Mouse (Mus musculus): ENCODE results near the gene Lcn3. TPM values are rescaled to one million over a fixed set of nuclear protein-coding genes. Genes with fewer than 3 reads are reported as not detected.
A peak's percentile ranks its signal among the peaks of the same experiment; 100 is the strongest.
"Not testable (repeated sequence)": the region's sequence is repeated elsewhere in the genome, so short reads cannot be mapped to it uniquely, and the experiment has no call there.

Lcn3 gene
- polyA plus RNA-seq, 1 experiment = not detected

DNA sequence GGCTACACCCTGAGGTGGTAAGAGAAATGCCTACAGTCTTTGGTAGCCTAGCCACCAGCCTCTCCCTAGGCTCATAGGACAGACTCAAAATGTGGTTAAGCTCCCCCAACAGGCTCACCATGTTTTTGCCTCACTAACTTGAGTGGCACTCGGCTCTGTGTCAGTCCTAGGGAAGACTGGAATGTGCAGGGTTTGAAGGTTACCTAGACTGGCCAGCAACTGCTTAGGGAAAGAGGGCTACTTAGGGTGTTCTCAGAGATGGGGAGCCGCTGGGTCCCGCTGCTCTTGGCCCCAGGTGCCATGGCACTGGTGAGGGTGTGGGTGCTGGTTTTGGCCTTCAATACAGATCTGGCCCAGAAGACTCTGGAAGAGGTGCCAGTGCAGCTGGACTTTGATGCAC, 16.6 kb downstream of the Lcn3 start, which contains the start of gene Gm13539:
Gene Gm13539 (plus strand): TSS at position 301 of the 400 bp plus-strand sequence.
- no peaks in the 10 kb centered on the region for H3K27me3 ChIP-seq (replicated peaks; ENCODE audit: control insufficient read depth, insufficient read depth, low read length)
- no peak within 1 kb of the TSS for H3K4me3 ChIP-seq (ENCODE audit: insufficient read depth, low read depth, low read length)
- H3K27ac ChIP-seq (ENCODE audit: insufficient read depth, low read depth, low read length) = no peak within 1 kb of the TSS
- WGBS = 82% methylated on average over 3 of the region's 3 CpGs
- no peaks in the 10 kb centered on the region for H3K36me3 ChIP-seq (ENCODE audit: control insufficient read depth, insufficient read depth, low read length)
- no peak for DNase-seq
- no peak for TF ChIP-seq CTCF (conservative IDR thresholded peaks at IDR 0.05; ENCODE audit: insufficient read depth, insufficient read length, low read depth, low read length)
- no peak for TF ChIP-seq POLR2A (IDR thresholded peaks at IDR 0.05; ENCODE audit: low read depth, low read length)
- H3K4me1 ChIP-seq (ENCODE audit: control insufficient read depth, insufficient read depth, low read length) = no peaks in the 10 kb centered on the region

DNA sequence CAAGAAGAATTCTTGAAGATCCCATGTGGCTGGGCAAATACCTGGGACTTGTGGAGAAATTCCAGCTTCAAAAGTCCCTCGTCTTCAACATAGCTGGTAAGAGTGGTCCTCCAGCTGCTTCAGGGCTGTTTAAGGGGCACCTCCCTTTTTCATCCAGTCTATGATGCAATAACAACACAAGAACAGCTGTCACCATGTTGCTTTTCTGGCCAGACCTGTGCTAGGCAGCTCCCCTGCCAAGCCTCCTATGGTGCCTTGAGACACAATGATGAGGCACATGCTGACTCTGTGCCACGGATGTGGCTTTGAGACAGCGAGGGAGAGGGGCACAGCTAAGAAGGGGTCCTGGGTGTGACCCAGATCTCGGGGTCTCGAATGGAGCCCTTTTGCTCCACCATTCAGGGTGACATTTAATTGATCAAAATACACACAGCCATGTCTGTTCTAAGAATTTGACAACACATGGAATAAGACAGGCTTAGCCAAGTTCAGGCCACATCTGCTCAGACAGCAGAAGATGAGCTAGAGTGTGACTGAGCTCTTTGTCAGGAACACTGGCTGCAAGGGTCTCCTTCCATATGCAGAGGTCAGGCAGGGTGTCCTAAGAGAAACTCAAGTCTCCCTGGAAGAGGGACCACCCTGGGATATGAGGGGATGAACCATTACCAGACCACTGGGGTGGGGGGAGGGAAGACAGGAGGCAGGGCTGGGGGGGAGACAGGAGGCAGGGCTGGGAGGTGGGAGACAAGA, 20.4 kb downstream of the Lcn3 start:
- Histone ChIP-seq H3K4me1 (ENCODE audit: control insufficient read depth, insufficient read depth, low read length) (no peaks in the 10 kb centered on the region), H3K4me3 (ENCODE audit: insufficient read depth, low read depth, low read length) (no peak overlapping the region), H3K27ac (ENCODE audit: insufficient read depth, low read depth, low read length) (no peak overlapping the region), H3K36me3 (ENCODE audit: control insufficient read depth, insufficient read depth, low read length) (no peaks in the 10 kb centered on the region), H3K27me3 (replicated peaks; ENCODE audit: control insufficient read depth, insufficient read depth, low read length) (no peaks in the 10 kb centered on the region)
- TF ChIP-seq CTCF (conservative IDR thresholded peaks at IDR 0.05; ENCODE audit: insufficient read depth, insufficient read length, low read depth, low read length) (no peak), POLR2A (IDR thresholded peaks at IDR 0.05; ENCODE audit: low read depth, low read length) (no peak)
- 76% methylated on average over 5 of the region's 5 CpGs for WGBS
- DNase-seq = no peak

DNA sequence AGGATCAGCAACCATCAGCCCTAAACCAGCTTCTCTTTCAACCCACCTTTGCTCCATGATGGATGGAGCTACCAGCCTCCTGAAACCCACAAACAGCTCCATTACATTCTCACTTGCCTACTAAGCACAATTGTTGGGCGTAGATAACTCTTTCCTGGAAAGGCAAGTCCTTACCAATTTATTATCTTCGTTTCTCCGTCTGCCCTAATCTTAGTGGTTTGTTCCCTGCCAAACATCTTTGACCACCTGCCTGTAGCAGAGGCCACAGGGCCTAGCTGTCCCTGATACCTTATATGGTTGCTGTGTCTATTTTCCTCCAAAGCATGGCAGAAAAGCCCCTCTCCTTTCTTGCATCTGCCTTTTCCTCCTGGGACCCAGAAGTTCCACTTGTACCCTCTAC, 23.7 kb downstream of the Lcn3 start:
- no peaks in the 10 kb centered on the region for H3K36me3 ChIP-seq (ENCODE audit: control insufficient read depth, insufficient read depth, low read length)
- 83% methylated on average over 3 of the region's 3 CpGs for WGBS
- no peak overlapping the region for H3K27ac ChIP-seq (ENCODE audit: insufficient read depth, low read depth, low read length)
- H3K4me3 ChIP-seq (ENCODE audit: insufficient read depth, low read depth, low read length) = no peak overlapping the region
- TF ChIP-seq CTCF (conservative IDR thresholded peaks at IDR 0.05; ENCODE audit: insufficient read depth, insufficient read length, low read depth, low read length) = no peak
- no peak for TF ChIP-seq POLR2A (IDR thresholded peaks at IDR 0.05; ENCODE audit: low read depth, low read length)
- no peaks in the 10 kb centered on the region for H3K4me1 ChIP-seq (ENCODE audit: control insufficient read depth, insufficient read depth, low read length)
- H3K27me3 ChIP-seq (replicated peaks; ENCODE audit: control insufficient read depth, insufficient read depth, low read length) = no peaks in the 10 kb centered on the region
- no peak for DNase-seq

GRCm38 (mm10) chr2:25797635-25798034, 32.3 kb downstream of the Lcn3 start:
- no peak overlapping the region for H3K4me3 ChIP-seq (ENCODE audit: insufficient read depth, low read depth, low read length)
- DNase-seq = no peak
- no peaks in the 10 kb centered on the region for H3K27me3 ChIP-seq (replicated peaks; ENCODE audit: control insufficient read depth, insufficient read depth, low read length)
- TF ChIP-seq POLR2A (IDR thresholded peaks at IDR 0.05; ENCODE audit: low read depth, low read length) (no peak), CTCF (conservative IDR thresholded peaks at IDR 0.05; ENCODE audit: insufficient read depth, insufficient read length, low read depth, low read length) (no peak)
- no peaks in the 10 kb centered on the region for H3K36me3 ChIP-seq (ENCODE audit: control insufficient read depth, insufficient read depth, low read length)
- H3K27ac ChIP-seq (ENCODE audit: insufficient read depth, low read depth, low read length) = no peak overlapping the region
- no peaks in the 10 kb centered on the region for H3K4me1 ChIP-seq (ENCODE audit: control insufficient read depth, insufficient read depth, low read length)
- WGBS = 43% methylated on average over 2 of the region's 2 CpGs

- no peak for TF ChIP-seq POLR2A (IDR thresholded peaks at IDR 0.05; ENCODE audit: low read depth, low read length)
- TF ChIP-seq CTCF (conservative IDR thresholded peaks at IDR 0.05; ENCODE audit: insufficient read depth, insufficient read length, low read depth, low read length) = no peak
- H3K36me3 ChIP-seq (ENCODE audit: control insufficient read depth, insufficient read depth, low read length) = no peaks in the 10 kb centered on the region
- H3K4me3 ChIP-seq (ENCODE audit: insufficient read depth, low read depth, low read length) = no peak overlapping the region
- no peaks in the 10 kb centered on the region for H3K27me3 ChIP-seq (replicated peaks; ENCODE audit: control insufficient read depth, insufficient read depth, low read length)
- H3K4me1 ChIP-seq (ENCODE audit: control insufficient read depth, insufficient read depth, low read length) = no peaks in the 10 kb centered on the region
- 32% methylated on average over 5 of the region's 5 CpGs for WGBS
- no peak overlapping the region for H3K27ac ChIP-seq (ENCODE audit: insufficient read depth, low read depth, low read length)
- no peak for DNase-seq
Observed at GRCm38 (mm10) chr2:25798065-25798464, 32.7 kb downstream of the Lcn3 start.

DNA sequence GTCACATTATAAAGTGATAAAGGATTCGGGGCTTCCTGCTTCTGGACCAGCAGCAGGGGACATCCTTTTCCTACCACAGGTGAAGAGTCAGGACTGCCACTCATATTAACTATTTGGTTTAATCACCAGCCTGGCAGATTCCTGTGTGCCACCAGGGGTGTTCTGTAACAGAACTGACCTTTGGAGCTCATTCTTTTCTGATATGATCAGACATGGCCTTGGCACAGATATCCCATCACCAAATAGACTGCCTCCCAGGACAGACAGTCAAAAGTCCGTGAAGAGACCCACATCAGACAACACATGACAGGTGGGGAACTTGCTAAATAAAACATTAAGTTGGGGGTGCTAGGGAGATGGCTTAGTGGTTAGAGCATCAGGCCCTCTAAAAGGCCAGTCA, 46.3 kb downstream of the Lcn3 start:
- Histone ChIP-seq H3K4me3 (ENCODE audit: insufficient read depth, low read depth, low read length) (no peak overlapping the region), H3K4me1 (ENCODE audit: control insufficient read depth, insufficient read depth, low read length) (no peaks in the 10 kb centered on the region), H3K36me3 (ENCODE audit: control insufficient read depth, insufficient read depth, low read length) (no peaks in the 10 kb centered on the region), H3K27ac (ENCODE audit: insufficient read depth, low read depth, low read length) (no peak overlapping the region), H3K27me3 (replicated peaks; ENCODE audit: control insufficient read depth, insufficient read depth, low read length) (no peaks in the 10 kb centered on the region)
- DNase-seq = peak; percentile 39
- 48% methylated on average over 2 of the region's 2 CpGs for WGBS
- no peak for TF ChIP-seq CTCF (conservative IDR thresholded peaks at IDR 0.05; ENCODE audit: insufficient read depth, insufficient read length, low read depth, low read length)
- TF ChIP-seq POLR2A (IDR thresholded peaks at IDR 0.05; ENCODE audit: low read depth, low read length) = no peak

DNA sequence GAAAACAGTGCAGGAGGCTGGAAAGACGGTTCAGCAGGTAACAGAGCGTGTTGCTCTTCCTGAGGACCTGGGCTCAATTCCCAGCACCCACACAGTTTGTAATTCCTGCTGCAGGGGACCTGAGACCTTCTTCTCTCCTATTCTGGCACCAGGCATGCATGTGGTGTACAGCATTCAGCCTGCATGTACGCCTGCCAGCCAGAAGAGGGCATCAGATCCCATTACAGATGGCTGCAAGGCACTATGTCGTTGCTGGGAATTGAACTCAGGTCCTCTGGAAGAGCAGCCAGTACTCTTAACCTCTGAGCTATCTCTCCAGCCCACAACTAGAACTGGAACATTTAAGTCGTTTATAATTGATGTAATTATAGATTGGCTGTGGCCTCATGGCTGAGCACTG, 48.0 kb downstream of the Lcn3 start:
- no peak overlapping the region for H3K4me3 ChIP-seq (ENCODE audit: insufficient read depth, low read depth, low read length)
- no peaks in the 10 kb centered on the region for H3K4me1 ChIP-seq (ENCODE audit: control insufficient read depth, insufficient read depth, low read length)
- no peaks in the 10 kb centered on the region for H3K36me3 ChIP-seq (ENCODE audit: control insufficient read depth, insufficient read depth, low read length)
- no peaks in the 10 kb centered on the region for H3K27me3 ChIP-seq (replicated peaks; ENCODE audit: control insufficient read depth, insufficient read depth, low read length)
- no peak for DNase-seq
- no peak overlapping the region for H3K27ac ChIP-seq (ENCODE audit: insufficient read depth, low read depth, low read length)
- TF ChIP-seq CTCF (conservative IDR thresholded peaks at IDR 0.05; ENCODE audit: insufficient read depth, insufficient read length, low read depth, low read length) (peak; percentile 25; the same call in 1 of the 2 replicates), POLR2A (IDR thresholded peaks at IDR 0.05; ENCODE audit: low read depth, low read length) (no peak)
- 86% methylated on average over 5 of the region's 5 CpGs for WGBS

DNA sequence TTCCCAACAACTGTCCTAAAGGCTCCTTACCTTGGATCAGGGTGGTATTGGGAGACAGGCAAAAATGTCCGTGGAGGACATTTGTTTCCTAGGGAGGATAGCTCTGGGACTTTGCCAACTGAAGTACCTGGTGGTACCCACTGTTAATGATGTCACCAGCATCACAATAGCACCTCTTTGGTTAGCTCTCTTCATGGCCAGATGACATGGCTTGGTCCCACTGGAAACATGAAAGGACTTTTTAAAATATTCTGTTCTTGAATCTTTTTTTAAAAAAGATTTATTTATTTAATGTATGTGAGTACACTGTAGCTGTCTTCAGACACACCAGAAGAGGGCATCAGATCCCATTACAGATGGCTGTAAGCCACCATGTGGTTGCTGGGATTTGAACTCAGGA, 50.4 kb downstream of the Lcn3 start, which contains the start of gene Glt6d1:
Gene Glt6d1 (minus strand): TSS at position 101 of the 400 bp plus-strand sequence.
- not testable (repeated sequence) for H3K27ac ChIP-seq (ENCODE audit: insufficient read depth, low read depth, low read length); H3K27me3 ChIP-seq (replicated peaks; ENCODE audit: control insufficient read depth, insufficient read depth, low read length); H3K36me3 ChIP-seq (ENCODE audit: control insufficient read depth, insufficient read depth, low read length); DNase-seq; H3K4me1 ChIP-seq (ENCODE audit: control insufficient read depth, insufficient read depth, low read length); H3K4me3 ChIP-seq (ENCODE audit: insufficient read depth, low read depth, low read length)
- WGBS = 71% methylated on average over 1 of the region's 1 CpGs

Data from kidney, adult 2 months (tissue).